Mouse (Mus musculus) c-Kit-positive CD71-positive TER-119-positive erythroid progenitor cells, embryonic 14.5 days (primary cell): ENCODE results near the gene Guca1a.
"Not testable (repeated sequence)": the region's sequence is repeated elsewhere in the genome, so short reads cannot be mapped to it uniquely, and the experiment has no call there.

ENCODE experiments used
- DNase-seq: peaks from one replicate; pipeline ENCODE4 v3.0.0-alpha.2; 2013; ENCODE audit warnings: low spot score

Guca1a gene

GRCm38 (mm10) chr17:47409897-47410861, 9.8 kb upstream of the Guca1a start:
- DNase-seq, result not testable (repeated sequence)

- DNase-seq, result peak; percentile 40
Measured at GRCm38 (mm10) chr17:47408558-47408898, 8.1 kb upstream of the Guca1a start.

DNA sequence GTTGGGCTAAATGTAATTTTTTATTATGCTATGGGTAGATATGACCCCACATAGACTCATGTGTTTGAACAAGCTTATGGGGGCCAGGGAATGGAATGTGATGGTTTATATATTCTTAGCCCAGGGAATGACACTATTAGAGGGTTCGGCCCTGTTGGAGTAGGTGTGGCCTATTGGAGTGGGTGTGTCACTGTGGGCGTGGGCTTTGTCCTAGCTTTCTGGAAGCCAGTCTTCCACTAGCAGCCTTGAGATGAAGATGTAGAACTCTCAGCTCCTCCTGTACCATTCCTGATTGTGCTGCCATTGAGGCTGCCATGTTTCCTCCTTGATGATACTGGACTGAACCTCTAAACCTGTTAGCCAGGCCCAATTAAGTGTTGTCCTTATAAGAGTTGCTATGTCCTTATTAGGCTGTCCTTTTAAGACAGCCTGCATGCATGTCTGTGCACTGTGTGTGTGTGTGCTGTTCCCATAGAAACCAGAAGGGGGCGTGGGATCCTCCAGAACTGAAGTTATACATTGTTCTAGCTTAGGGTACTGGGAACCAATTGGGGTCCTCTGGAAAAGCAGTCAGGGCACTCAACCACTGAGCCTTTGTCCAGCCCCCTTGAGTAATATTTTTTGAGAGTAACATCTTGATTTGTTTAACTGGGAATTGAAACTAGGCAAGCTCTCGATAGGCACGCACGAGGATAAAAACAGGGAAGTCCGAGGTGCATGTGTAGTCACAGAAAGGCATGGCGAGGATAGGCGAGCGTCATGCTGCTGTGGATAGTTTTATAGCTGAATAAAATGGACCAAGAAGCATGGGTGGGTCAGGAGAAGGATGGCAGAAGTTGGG, 7.6 kb upstream of the Guca1a start:
- DNase-seq, result no peak

DNA sequence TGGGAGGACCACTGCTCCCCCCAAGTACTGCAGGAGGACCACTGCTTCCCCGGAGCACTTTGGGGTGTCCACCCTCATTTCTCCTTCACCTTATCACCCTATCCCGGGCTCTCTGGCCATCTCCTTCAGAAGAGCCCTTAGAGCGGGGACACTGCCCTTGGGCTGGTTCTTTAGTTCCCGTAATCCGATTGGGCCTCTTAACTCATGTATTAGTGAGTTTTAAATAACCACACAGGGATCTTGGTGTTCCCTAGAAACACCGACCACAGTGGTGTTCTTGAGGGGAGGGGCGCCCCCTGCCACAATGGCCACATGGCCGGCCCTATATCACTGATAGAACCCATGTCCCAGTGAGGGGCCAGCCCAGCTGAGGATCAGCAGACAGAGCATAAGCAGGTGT, 1.3 kb downstream of the Guca1a start:
- DNase-seq, result no peak

GRCm38 (mm10) chr17:47395376-47395913, 4.9 kb downstream of the Guca1a start:
- peak; percentile 45 for DNase-seq

GRCm38 (mm10) chr17:47394223-47394869, 6.0 kb downstream of the Guca1a start:
- no peak for DNase-seq

DNA sequence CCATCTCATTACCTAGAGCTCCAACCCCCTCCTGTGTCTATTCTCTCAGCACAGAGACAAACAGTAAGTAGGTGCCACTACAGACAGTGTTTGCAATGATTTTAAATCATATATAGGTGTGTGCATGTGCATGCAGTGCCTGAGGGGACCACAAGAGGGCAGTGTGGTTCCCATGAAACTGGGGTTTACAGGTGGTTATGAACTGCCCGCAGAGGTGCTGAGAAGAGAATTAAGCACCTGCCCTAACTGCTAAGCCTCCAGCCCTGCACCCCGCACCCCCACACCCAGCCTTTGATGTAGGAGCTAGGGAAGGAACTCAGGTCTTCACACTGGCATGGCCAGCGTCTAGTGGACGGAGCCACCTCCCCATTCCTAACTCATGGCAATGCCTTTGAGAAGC, 13.7 kb downstream of the Guca1a start:
- peak; percentile 54 for DNase-seq

DNA sequence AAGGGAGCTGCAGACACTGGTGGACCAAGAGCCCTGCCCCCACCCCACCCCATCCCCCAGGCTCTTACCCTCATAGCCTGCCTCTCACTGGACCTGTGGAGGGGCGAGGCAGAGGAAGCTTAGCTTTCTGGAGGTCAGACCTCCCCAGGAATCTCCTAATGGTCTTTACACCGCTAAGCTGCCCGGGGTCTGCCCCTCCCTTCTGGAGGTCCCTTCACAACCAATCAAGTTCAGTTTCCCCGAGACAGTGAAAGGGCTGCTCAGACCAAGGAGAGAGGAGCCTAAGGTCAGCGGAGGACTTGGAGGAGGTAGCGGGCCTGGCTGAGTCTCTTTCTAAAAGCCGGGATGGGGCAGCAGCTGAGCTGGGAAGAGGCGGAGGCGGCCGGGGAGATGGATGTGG, 15.2 kb downstream of the Guca1a start, which contains the start of gene Guca1b:
Guca1b (plus strand) TSS at position 249 of the 400 bp plus-strand sequence.
- DNase-seq, result no peak

- no peak for DNase-seq
Measured at GRCm38 (mm10) chr17:47384064-47384463, 16.3 kb downstream of the Guca1a start.

- DNase-seq, result no peak
Measured at GRCm38 (mm10) chr17:47383266-47383665, 17.1 kb downstream of the Guca1a start.

DNA sequence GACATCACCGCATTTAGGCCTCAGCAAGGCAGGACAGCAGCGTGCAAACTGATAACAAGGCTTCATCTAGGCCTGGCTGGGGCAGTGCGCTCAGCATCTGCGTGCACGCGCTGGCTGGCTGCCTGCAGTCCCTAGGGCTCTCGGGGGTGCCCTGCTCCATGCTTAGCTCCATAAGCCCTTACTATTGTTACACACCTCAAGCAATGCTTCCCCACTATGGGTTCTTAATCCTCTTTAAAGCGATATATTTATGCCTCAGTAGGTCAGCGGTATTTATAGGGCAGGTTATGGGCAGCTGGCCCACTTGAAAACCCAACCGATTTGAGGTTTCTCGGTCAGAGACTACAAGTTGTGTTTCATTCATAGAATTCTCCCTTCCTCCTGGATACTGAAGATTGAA, 18.5 kb downstream of the Guca1a start:
- no peak for DNase-seq

GRCm38 (mm10) chr17:47378133-47378532, 22.3 kb downstream of the Guca1a start:
- DNase-seq, result no peak

GRCm38 (mm10) chr17:47376779-47377280, 23.6 kb downstream of the Guca1a start:
- no peak for DNase-seq

- no peak for DNase-seq
Measured at GRCm38 (mm10) chr17:47373991-47374390, 26.4 kb downstream of the Guca1a start.

DNA sequence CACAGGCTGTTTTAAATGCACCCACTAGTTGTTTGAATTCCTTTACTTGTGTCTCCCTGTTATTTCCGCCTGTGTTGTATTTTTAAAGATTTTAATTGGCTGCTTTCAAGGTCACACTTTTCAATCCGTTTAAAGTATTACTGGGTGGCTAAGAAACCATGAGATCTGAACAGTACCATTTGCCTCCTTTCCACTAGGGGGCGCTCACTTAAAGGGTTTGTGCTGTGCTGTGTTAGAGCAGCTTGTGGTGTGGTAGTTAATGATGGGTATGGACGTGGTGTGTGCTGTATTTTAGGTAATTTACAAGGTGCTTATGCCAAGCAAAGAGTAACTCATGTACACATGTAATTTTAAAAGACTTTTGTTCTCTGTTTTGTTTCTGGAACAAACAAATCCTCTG, 28.9 kb downstream of the Guca1a start:
- DNase-seq, result peak; percentile 60

DNA sequence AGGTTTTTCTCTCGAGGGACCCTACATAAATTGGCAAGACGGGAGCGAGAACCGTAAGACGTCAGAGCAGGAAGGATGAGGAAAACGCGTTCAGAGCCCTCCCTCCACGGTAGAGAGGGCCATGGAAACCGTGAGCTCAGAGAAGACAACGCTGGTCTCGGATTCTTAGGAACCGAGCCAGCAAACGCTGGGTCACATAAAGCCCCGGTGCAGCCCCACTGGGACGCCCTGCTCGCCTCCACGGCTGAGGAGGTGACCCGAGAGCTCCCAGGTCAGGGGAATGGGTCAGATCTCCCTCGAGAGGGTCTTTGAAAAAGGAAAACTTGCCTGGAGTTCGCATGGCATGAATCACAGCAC, 31.3 kb downstream of the Guca1a start:
- no peak for DNase-seq

DNA sequence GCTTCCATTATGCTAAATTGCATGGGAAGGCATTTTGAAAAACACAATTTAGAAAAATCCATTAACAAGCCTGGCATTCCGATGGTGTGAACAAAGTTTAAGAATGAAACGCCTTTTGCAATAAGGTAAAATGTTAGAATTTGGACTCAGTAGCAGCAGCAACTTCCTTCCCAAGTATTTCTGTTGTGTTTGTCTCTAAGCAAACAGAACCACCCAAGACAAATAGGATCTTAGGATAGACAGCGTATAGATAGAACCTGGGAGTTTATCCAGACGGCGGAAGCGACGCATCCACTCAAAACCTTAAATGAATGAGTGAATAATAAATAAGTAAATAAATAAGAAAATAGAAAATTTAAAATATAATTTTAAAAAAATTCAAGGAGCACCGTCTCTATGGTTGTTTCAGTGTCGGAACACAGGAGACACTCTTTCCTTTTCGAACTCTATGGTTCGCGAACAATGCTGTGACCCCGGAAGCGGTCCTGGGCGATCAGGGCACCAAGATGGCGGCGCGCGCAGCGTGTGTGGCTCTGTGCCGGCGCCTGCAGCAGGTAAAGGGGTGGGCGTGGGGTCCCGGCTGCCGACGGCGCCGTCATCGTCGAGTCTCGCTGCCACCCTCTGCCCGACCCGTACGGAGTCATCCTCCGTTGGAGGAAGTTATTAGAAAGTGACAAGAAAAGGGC, 31.8 kb downstream of the Guca1a start, which contains the start of gene Mrps10:
Mrps10 (plus strand) TSS at position 487 of the 686 bp plus-strand sequence.
- peak; percentile 88 for DNase-seq

GRCm38 (mm10) chr17:47361343-47361742, 39.0 kb downstream of the Guca1a start:
- no peak for DNase-seq

DNA sequence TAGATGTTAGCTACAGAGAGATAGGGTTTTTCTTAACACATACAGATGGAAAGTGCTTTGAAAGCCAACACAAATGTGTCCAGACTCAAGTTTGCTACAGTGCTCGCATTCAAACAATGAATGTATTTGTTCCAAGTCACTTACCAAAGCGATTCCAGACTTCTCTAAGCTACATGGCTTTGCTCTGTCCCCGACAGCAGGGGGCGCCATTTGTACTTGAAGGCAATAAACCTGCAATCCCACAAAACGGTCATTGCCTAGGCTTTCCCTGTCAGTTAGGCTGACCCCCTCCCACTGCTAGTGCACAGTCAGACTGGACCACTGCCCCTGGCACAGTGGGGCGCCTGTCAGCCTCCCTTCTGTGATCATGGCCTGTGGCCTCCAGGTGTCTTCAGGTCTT, 40.4 kb downstream of the Guca1a start:
- peak; percentile 52 for DNase-seq

- DNase-seq, result no peak
Measured at GRCm38 (mm10) chr17:47349721-47350319, 50.6 kb downstream of the Guca1a start.
